Mouse (Mus musculus): ENCODE results near the gene Krt71. TPM values are rescaled to one million over a fixed set of nuclear protein-coding genes. Genes with fewer than 3 reads are reported as not detected.
"Not testable (repeated sequence)": the region's sequence is repeated elsewhere in the genome, so short reads cannot be mapped to it uniquely, and the experiment has no call there.

The Krt71 gene
- total RNA-seq, 2 experiments from 2014 or later, result not detected

- DNase-seq (ENCODE audit: low spot score in 2 of 2), result not testable (repeated sequence)
Observed at GRCm38 (mm10) chr15:101690460-101690859, 52.4 kb downstream of the Krt71 start.

- DNase-seq (ENCODE audit: low spot score in 2 of 2), result no peak
Observed at GRCm38 (mm10) chr15:101688161-101688560, 54.7 kb downstream of the Krt71 start.

Small RNA genes within 50 kb of the gene (microRNA-seq; reads per million reads assigned to microRNA genes)
- 0 reads per million in 2 experiments for gene Gm44323
- 0 reads per million in 2 experiments for gene Gm44342

Other genes with a start within 250 kb of the Krt71 start
- not detected for gene Gm49425, start 225.8 kb downstream of the Krt71 start, total RNA-seq (2021)
- not detected for gene Krt84, start 210.3 kb downstream of the Krt71 start, total RNA-seq (2021)
- gene Krt82, start 192.4 kb downstream of the Krt71 start, total RNA-seq (2021), result not detected
- not detected for gene Krt90, start 180.2 kb downstream of the Krt71 start, total RNA-seq (2021)
- not detected for gene Krt75, start 169.2 kb downstream of the Krt71 start, total RNA-seq (2021)
- not detected for gene Gm5414, start 114.9 kb downstream of the Krt71 start, total RNA-seq (2021)
- gene Gm5478, start 95.7 kb downstream of the Krt71 start, total RNA-seq (2021), result not detected
- not detected for gene Krt6b, start 62.8 kb downstream of the Krt71 start, total RNA-seq (2021)
- not detected for gene Krt6a, start 48.8 kb downstream of the Krt71 start, total RNA-seq (2021)
- under 1 TPM; 0.43 to 0.84 TPM for gene Krt5, start 30.2 kb downstream of the Krt71 start, total RNA-seq (2021)
- not detected for gene Krt72, start 43.4 kb upstream of the Krt71 start, total RNA-seq (2021)
- gene Krt73, start 59.2 kb upstream of the Krt71 start, total RNA-seq (2021), result 1 to 10 TPM; 6.3 to 7.8 TPM
- 10 to 100 TPM in 1 of 2 experiments, 1 to 10 TPM in 1; 7.3 to 10.5 TPM for gene Krt2, start 75.1 kb upstream of the Krt71 start, total RNA-seq (2021)
- 1 to 10 TPM; 2.7 to 4.0 TPM for gene Krt1, start 107.7 kb upstream of the Krt71 start, total RNA-seq (2021)
- 10 to 100 TPM; 12.5 to 19.0 TPM for gene Krt77, start 126.6 kb upstream of the Krt71 start, total RNA-seq (2021)
- gene Krt76, start 149.8 kb upstream of the Krt71 start, total RNA-seq (2021), result not detected
- not detected for gene Krt4, start 181.6 kb upstream of the Krt71 start, total RNA-seq (2021)
- gene Krt79, start 197.2 kb upstream of the Krt71 start, total RNA-seq (2021), result under 1 TPM; 0.20 to 0.45 TPM
- gene Krt78, start 211.2 kb upstream of the Krt71 start, total RNA-seq (2021), result not detected

All from layer of hippocampus, adult 18-20 months (tissue).